Mouse (Mus musculus) ovary, postnatal 10 days (tissue): ENCODE results near the gene Slc25a13.

Source experiments
- DNase-seq: peaks from one replicate; pipeline ENCODE4 v3.0.0; 2022; ENCODE audit warnings: low spot score

The Slc25a13 gene

DNA sequence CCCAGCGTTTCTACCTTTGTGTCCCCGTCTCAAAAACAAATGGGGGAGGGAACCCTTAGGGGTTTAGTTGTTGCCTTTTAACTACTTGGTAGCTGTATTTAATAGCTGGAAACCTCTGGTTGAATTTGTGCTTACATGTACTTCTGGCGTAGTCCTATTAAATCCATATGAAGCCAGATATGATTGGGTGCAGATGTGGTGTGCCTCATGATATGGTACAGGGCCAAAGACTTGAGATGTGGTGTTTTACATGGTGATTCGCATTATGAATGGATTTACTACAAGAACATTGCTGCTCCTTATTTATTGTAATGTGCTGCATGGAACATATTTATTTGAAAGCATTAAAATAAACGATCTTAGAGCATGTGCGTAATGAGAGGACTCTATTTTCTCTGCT is 189.3 kb downstream of the Slc25a13 start:
- DNase-seq, result no peak

DNA sequence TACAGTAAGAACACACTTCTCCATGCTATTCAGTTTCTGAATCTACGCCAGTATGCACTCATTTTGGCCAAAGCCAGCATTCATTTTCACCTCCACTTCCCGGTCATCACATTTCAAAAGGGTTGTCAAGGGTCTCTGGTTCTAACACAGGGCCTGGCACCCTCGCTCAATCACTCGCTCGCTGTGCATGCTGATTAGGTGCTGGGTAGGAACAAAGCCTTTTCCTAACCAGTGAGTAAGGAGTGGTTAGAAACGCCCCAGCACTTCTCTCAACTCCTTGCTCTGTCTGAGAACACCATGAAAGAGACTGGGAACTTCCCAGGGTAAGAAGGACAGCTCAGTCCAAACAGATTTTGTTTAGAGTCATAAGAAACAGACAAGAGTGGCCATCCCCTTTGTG is 193.0 kb downstream of the Slc25a13 start:
- no peak for DNase-seq

DNA sequence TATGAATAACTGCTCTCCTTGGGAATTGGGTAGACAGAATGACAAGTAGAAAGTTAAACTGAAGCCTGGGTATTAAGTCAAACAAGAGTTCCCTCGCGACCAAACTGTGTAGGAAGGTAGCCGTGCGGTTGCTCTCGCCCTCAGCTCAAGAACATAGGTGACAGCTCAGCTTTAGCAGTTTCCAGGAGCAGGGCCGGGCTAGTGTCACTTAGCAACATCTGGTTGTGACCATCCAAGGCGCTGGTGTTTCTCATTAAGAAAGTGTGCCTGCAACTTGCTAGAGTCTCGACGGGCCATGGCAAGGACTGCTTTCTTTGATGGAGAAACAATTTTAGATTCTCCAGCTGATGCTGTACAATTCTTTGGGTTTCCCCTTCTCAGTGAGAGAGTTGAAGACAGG is 200.0 kb downstream of the Slc25a13 start:
- no peak for DNase-seq

DNA sequence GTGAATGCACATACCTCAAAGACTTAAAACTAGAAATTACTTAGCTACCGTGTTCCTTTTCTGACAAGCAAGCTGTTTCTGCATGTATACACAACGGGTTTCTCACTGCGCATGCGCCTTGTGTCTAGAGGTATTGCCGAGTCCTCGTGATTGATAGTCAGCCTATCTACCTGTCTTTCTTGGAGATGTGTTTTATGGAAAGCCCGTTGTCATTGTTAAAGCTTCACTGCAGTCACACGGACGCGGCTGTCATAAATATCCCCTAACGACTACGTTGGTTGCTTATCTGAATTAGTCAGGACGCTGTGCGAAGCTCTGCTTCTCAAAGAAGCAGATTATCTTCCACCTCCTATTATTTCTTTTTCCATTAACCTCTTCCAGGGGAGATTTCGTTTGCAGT is 201.4 kb downstream of the Slc25a13 start:
- no peak for DNase-seq

DNA sequence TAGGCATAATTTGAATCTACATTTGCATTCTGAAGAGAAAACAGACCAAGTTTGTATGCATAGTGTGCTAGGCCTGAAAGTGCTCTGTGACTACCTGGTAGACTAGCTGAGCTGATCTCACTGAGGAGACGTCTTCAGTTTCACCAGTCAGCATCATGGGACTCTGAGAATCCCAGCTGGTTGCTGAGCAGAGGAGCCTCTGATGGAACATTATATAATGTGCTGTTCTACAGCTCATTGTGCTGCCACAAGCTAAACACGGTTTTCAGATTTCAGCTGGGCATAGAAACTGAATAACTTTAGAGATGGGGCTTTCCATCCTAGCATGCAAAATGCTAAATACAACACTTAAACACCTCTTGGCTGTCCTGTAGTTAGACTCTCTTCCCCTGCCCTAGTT is 205.6 kb downstream of the Slc25a13 start:
- DNase-seq, result no peak

DNA sequence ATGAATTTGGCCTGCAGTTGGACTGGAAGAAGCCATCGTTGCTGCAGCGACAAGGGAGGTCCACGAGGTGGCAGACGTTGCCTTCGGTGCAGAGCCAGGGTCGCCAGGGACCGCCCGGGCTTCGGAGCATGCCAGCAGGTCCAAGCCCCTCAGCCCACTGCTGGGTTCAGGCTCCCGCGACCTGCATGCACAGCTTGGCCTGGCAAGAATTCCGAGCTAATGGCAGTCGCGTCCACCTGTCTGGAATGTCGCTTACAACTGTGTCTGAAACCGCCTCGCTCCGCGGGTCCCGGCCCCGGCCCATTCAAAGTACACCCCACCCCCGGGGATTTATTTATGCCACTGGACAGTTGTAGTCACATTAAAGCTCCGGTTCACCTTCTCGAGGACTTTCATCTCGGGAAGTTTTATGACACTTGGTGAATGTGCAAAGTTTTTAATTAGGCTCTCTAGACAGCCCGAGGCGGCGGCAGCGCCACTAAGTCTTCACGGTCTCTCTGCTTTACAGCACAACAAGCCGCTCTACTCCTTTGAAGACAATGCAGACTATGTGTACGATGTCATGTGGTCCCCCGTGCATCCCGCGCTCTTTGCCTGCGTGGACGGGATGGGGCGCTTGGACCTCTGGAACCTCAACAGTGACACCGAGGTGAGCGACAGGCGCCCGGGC is 211.1 kb downstream of the Slc25a13 start:
- peak; percentile 53 for DNase-seq

DNA sequence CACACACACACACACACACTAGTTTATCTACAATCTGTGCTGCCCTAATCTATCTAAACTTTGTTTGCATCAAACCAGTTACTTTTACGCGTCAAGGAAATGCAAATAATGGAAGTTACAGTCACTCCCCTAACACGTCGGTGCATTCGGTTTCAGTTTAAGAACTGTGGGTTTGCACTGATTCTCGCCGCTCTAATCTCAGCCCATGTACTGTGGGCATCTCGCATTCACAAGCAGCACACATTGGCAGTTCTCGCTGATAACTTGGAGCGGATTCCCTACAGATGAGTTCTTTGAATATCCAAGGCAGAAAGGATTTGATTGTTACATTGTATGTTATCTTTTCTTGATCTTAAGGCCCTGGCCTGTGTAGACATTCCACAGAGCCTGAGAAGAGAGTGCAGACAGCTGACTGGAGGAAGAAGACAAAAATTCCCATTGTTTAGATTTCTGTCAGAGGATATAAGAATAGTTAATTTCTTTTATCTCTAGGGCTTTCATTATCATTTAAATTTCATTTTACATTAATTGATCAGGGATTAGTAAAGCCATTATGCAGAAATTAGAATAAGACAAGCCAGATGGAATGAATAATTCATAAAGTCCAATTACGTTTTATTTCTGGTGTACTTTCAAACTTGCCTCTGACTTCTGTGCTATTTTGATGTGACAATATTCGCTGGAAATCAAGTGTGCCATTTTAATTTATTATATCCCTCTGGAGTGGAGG is 212.1 kb downstream of the Slc25a13 start:
- DNase-seq, result no peak

DNA sequence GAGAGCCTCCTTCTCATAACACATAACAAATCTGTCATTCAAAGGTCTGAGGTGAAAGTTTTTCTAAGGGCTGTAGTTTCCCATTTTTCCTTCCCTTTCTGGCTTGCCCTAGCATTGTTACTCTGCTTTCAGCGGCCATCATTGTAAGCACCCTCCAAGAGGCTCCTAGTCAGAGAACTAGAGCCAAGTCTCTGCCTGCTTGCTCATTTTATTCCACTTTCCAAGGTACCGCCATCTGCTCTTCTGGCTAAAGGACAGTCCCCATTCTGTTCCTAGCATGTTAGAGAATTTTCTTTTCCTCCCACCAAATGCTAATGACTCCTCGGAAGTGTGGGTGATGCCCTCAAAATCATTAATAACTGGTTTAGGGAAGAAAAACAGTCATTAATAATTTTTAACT is 214.9 kb downstream of the Slc25a13 start:
- DNase-seq, result no peak

DNA sequence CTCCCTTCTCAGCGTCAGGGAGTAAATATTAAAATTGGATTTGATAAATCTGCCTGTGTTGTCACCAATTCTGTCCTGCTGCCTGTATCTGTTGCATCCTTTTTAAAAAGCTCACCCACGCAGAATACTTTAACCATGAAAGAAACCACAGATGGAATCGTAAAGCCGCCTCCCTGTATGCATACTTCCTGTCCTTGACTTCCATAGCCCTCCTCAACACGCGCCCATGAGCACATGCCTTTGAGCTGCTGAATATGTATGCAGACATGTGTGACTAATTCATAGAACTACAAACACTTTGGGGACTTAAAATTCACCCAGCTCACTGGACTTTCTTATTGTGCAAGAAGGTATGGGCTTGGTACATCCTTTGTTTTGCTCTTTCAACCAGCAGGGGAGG is 219.4 kb downstream of the Slc25a13 start:
- no peak for DNase-seq

DNA sequence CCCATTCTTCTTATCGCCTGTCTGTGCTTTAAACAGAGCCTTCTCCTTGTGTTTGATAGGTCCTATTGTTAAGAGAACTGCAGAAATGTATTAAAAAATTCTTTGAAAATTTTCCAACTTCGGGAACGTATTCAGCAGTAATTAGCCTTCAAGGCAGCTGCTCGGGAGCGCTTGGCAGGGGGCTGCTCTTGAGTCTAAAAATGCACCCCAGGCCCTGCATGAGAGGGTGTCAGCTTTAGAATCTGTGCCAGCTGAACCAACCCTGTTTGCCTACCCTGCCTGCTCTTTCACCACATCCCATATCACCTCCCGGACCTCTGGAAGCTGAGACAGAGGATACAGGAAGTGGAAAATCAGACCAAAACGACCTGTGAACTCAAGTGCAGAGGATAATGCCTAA is 223.9 kb downstream of the Slc25a13 start:
- DNase-seq, result no peak

DNA sequence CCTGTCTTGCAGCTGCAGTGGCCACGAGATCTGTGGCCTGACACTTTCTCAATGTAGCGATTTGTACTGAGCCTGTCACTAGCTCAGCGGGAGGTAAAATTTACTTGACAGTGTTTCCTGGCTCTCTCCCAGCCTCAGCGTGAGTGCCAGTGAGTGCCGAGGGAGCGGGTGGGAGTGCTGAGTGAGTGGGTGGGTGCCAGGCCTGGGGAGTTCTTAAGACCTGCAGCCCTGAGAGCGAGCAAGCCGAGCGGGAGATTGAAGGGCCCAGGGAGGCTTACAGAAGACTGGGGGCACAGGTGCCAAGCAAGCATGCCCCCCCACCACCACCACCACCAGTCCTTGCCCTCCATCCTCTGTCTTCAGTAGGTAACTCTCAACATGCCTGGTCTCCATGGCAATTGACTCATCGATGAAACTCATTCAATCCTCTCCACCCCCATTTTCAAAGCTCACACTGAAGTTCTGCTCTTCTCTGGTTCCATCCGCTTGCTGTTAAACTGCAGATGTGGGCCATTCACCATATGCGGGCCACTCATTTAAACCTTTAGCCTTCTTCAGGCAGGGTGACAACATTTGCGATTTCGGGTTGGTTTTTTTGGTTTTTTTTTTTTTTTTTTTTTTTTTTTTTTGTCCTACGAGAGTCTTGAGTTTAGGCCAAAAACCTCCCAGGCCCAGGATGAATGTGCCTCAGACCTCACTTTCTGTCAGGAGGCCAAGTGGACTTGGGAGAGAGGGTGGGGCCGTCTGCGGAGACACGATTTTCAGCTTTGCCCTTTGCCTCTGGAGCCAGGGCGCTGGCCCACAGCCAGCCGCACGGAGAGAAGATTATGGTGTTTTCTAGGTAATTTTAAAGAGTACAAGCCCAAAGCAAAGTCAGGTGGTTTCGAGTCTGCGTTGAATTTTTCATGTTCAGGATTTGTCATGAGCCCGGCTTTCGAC is 224.9 kb downstream of the Slc25a13 start:
- no peak for DNase-seq

DNA sequence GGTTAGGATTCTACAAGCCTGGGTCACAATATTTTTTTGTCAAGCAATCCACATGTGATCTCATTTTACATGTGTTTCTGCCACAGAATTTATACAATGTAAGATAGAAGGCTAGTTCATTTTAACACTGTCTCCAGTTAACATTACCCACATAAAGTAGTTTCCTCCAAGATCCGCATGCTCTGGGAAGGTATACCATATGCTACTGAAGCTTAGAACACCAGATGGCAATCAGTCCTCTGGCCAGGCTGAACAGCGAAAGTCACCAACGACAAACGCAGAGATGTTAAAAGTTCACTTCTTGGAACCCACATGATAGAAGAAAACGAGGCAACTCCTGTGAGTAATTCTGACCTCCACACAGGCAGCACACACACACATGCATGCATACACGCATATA is 225.7 kb downstream of the Slc25a13 start:
- DNase-seq, result no peak
